Mouse (Mus musculus) myocyte (in vitro differentiated cells): ENCODE results near the gene Ubc.

Experiments used
- CEBPB ChIP-seq: IDR thresholded peaks from 2 replicates; pipeline ENCODE4 v1.6.1; 2011; ENCODE audit warnings: mild to moderate bottlenecking, moderate library complexity; ENCODE audit not compliant: poor library complexity, insufficient read depth, severe bottlenecking
- POLR2A ChIP-seq: IDR thresholded peaks from one replicate; pipeline ENCODE4 v1.6.1; 2011; ENCODE audit warnings: low read depth, mild to moderate bottlenecking, control low read depth, moderate library complexity; ENCODE audit not compliant: insufficient read length
- POLR2AphosphoS2 ChIP-seq: IDR thresholded peaks from one replicate; pipeline ENCODE4 v1.6.1; 2011; ENCODE audit warnings: low read depth, control low read depth; ENCODE audit not compliant: insufficient read length
- REST ChIP-seq: IDR thresholded peaks from one replicate; pipeline ENCODE4 v1.6.1; 2011; ENCODE audit warnings: mild to moderate bottlenecking, control low read depth, moderate library complexity; ENCODE audit not compliant: insufficient read depth, insufficient read length
- TCF12 ChIP-seq: IDR thresholded peaks from one replicate; pipeline ENCODE4 v1.6.1; 2011; ENCODE audit warnings: mild to moderate bottlenecking, control low read depth; ENCODE audit not compliant: poor library complexity, insufficient read depth, severe bottlenecking
- USF1 ChIP-seq: IDR thresholded peaks from one replicate; pipeline ENCODE4 v1.6.1; 2011; ENCODE audit warnings: low read depth, mild to moderate bottlenecking, control low read depth, moderate library complexity

GRCm38 (mm10) chr5:125400903-125401302 lies 10.9 kb upstream of the Ubc start:
- TF ChIP-seq USF1 (no peak), TCF12 (no peak), POLR2A (no peak), REST (no peak), CEBPB (no peak), POLR2AphosphoS2 (no peak)
